Mouse (Mus musculus) cortical plate, adult 2 months (tissue): ENCODE measurements around the gene Dusp2.

Experiments used
- CTCF ChIP-seq: fragments of 200-500 bp; IDR thresholded peaks from 2 replicates; pipeline ENCODE4 v1.5.1; 2011; ENCODE audit warnings: mild to moderate bottlenecking, control low read depth, low read length; ENCODE audit not compliant: insufficient read depth; ENCODE audit errors: extremely low read depth
- POLR2A ChIP-seq: fragments of 200-500 bp; IDR thresholded peaks from 2 replicates; pipeline ENCODE4 v1.6.1; 2011; ENCODE audit warnings: mild to moderate bottlenecking, low read length, control low read depth; ENCODE audit not compliant: insufficient read depth; ENCODE audit errors: extremely low read depth

GRCm38 (mm10) chr2:127301883-127302282 is 34.1 kb upstream of the Dusp2 start:
- TF ChIP-seq CTCF: no peak
- TF ChIP-seq POLR2A: no peak
